Mouse (Mus musculus) gastrocnemius, adult 2 months (tissue): ENCODE measurements at regions not wholly inside any gene's neighbourhood (a gene's known extent, or its start where the extent isn't known, plus 50 kb on each side); places are given as distances from the start of the nearest gene placed in this dataset.

Experiments
- DNase-seq: peaks from one replicate; pipeline ENCODE4 v3.0.0; 2022
- H3K27ac ChIP-seq: fragments of 200-600 bp; 2 replicates; pipeline ENCODE4 v1.8.1; 2022; ENCODE audit warnings: mild to moderate bottlenecking
- H3K4me3 ChIP-seq: fragments of 200-600 bp; 2 replicates; pipeline ENCODE4 v1.8.1; 2022; ENCODE audit warnings: mild to moderate bottlenecking, moderate library complexity
- CTCF ChIP-seq: fragments of 200-600 bp; IDR thresholded peaks from 2 replicates; pipeline ENCODE4 v1.8.1; 2022; ENCODE audit warnings: antibody characterized with exemption, mild to moderate bottlenecking, moderate library complexity
- intact Hi-C: fragments of 180-260 bp; cut with DNase I; formaldehyde crosslinking; loops from one replicate; pipeline ENCODE4 v1.15.1; 2025

DNA sequence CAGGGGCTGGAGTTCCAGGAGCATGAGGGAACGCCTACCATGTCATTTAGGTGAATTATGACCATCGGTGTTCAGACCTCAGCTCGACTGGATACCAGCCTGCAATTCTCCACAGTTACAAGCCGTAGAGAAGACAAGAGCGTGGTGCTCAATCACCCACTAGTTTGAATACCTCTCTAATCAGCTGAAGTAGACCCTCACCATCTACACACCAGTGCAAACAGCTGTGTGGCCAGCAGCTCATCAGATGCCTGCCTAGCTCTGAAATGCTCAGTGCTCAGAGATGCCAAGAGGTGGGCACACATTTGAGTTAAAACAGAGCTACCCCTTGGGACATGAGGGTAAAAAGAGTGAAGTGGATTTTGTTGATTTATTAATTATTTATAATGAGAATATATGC is 660.2 kb downstream of the Magi1 start:
- intact Hi-C loops: no loop called here
- no peak for DNase-seq
- H3K4me3 ChIP-seq: no peak overlapping the region
- no peak for TF ChIP-seq CTCF
- H3K27ac ChIP-seq: no peak overlapping the region

DNA sequence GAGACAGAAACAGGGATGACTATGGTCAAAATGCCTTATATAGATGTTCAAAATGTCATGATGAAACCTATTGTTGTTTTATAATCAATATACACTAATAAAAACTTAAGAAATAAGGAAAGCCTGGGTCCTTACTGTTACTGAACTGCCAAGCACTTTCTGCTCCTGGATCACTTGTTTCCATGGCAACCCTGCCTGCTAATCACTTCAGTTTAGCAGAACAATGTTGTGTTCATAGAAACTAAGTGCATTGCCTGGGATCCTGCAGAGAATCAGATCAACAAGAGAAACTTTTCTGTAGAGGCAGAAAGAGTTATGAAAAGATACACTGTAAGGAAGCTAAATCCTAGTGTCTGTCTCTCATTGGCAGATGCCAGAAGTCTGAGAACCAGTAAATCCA is 666.8 kb downstream of the Magi1 start:
- Histone ChIP-seq H3K27ac (no peak overlapping the region), H3K4me3 (no peak overlapping the region)
- TF ChIP-seq CTCF: no peak
- intact Hi-C loops: no loop called here
- DNase-seq: no peak

DNA sequence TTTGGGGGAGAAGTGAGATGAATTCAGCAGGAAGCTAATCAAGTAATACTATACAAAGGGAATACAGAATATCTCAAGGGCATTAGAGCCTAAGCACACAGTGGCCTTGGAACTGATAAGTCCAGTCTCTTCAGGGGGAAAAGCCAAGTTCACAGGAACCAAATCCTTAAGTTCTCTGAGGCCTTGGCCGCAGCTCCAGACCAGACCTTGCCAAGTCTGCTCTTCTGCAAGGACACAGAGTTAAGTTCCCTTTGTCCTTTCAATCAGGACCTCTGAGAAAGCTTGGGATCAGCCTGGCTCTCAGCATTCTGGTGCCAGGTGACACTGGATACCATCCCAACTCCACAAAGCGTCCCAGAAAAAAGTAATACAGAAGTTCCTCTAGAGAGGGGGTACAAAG is 657.1 kb upstream of the Adamts9 start:
- DNase-seq: peak; percentile 20
- no peak for TF ChIP-seq CTCF
- intact Hi-C loops: no loop called here
- no peak overlapping the region for H3K4me3 ChIP-seq
- H3K27ac ChIP-seq: no peak overlapping the region

DNA sequence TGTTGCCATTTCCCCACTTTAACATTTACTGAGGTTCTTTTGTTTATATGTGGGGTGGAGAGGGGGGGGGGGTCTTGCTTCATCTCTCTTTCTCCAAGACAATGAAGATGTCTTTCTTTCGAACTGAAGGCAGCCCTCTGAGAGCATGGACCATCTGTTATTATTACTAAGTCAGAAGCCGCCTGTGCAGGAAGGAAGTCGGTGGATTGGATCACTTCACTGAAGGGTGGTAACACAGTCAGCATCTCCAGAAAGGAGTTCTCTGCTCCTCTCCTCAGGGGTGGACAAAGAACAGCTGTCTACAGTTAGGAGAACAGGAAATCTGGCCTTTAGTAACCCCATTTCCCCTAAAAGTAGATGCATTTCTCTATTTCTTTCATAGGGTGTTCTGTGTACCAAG is 656.1 kb upstream of the Adamts9 start:
- no peak for TF ChIP-seq CTCF
- no peak overlapping the region for H3K4me3 ChIP-seq
- intact Hi-C loops: no loop called here
- DNase-seq: no peak
- no peak overlapping the region for H3K27ac ChIP-seq

DNA sequence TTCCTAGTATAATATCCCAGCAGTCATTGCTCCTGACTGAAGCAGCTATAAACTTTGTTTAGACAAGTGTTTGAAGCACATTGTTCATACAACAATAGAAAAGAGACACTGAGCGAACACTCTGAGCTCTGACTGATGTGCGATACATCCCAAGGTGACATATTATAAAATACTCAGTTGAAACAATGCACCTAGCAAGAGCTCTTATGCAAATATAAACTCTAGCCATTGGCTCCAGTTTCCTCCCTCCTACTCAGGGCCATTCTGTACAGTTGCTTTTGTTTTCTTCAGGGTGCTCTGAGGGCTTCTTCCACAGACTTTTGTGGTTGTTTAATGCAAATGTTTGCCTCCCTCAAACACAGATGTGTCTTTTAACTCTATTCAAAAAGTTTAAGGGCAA is 646.6 kb upstream of the Adamts9 start:
- no peak for TF ChIP-seq CTCF
- H3K4me3 ChIP-seq: no peak overlapping the region
- no peak for DNase-seq
- H3K27ac ChIP-seq: no peak overlapping the region
- intact Hi-C loops: no loop called here

DNA sequence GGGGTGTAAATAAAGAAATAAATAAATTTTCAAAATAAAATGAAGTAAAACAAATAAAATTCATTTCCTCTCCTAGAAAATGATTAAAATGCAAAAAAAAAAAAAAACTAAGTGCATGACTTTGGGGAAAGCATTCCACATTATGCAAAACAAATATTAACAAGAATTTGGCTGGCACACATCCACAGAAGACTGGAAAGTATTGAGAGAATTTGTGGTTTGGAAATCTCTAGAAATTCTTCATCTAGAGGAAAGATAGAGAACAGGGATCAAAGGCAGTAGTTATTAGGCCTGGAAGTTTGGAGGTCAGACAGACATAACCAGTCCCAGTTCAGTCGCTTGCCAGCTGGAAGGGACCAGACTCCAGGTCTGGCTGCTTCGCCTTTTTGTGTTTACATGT is 643.6 kb upstream of the Adamts9 start:
- TF ChIP-seq CTCF: no peak
- intact Hi-C loops: no loop called here
- Histone ChIP-seq H3K27ac (no peak overlapping the region), H3K4me3 (no peak overlapping the region)
- no peak for DNase-seq

DNA sequence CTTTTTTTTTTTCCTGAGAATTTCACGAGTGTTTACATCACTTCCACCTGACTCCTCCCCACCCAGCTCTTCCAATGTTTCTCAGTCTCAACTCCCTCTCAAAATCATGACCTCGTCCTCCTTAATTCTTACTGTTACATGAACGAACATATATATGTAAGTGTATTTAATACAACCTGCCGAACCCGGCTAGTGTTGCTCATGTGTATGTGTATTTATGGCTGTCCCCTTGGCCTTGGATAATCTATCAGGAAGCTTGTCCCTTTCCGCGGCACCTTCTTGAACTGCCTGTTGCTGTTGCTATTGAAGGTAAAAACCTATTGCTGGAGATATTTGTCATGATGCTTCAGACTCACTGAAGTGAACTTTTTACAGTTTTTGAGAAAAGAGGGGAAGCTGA is 637.8 kb upstream of the Adamts9 start:
- TF ChIP-seq CTCF: no peak
- intact Hi-C loops: no loop called here
- DNase-seq: no peak
- Histone ChIP-seq H3K27ac (no peak overlapping the region), H3K4me3 (no peak overlapping the region)

DNA sequence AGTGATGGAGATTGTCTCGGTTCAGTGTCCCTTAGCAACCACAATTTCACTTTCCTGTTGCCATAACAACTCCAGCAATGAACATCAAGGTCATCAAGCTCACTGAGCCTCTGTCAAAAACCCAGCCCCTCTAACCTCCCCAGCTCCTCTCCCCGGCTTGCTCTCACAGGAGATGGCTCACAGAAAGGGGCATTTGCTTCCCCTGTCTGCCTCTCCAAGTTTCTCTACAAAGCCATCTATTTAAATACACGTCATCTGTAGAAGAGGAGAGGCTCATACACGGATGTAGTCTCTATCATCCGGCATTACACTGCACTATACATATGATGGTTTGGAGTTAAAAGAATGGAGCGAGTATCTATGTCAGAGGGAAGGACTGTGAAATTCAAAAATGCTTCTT is 637.4 kb upstream of the Adamts9 start:
- no peak for DNase-seq
- no peak for TF ChIP-seq CTCF

DNA sequence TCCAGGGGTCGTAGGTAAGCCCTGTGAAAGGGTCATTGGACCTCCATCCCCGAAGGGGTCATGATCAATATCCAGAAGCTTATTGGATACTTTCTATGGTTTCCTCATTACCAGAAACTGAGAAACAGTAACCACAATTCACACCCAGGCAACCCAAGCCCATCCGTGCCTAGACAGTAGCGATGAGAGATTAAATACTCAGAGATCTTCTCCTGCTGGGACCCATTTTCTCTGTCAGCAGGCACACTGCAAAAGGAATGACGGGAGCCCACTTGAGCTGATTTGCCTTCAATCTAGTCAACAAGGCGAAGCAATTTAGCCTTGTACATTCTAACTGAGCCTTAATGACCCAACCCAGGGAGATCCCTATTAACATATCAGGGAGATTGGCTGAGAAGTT is 632.0 kb upstream of the Adamts9 start:
- no peak for TF ChIP-seq CTCF
- no peak for DNase-seq
- Histone ChIP-seq H3K27ac (no peak overlapping the region), H3K4me3 (no peak overlapping the region)
- intact Hi-C loops: no loop called here

More for the DNA sequence above, 637.4 kb upstream of the Adamts9 start:
- no peak overlapping the region for H3K27ac ChIP-seq
- intact Hi-C loops: no loop called here
- no peak overlapping the region for H3K4me3 ChIP-seq

DNA sequence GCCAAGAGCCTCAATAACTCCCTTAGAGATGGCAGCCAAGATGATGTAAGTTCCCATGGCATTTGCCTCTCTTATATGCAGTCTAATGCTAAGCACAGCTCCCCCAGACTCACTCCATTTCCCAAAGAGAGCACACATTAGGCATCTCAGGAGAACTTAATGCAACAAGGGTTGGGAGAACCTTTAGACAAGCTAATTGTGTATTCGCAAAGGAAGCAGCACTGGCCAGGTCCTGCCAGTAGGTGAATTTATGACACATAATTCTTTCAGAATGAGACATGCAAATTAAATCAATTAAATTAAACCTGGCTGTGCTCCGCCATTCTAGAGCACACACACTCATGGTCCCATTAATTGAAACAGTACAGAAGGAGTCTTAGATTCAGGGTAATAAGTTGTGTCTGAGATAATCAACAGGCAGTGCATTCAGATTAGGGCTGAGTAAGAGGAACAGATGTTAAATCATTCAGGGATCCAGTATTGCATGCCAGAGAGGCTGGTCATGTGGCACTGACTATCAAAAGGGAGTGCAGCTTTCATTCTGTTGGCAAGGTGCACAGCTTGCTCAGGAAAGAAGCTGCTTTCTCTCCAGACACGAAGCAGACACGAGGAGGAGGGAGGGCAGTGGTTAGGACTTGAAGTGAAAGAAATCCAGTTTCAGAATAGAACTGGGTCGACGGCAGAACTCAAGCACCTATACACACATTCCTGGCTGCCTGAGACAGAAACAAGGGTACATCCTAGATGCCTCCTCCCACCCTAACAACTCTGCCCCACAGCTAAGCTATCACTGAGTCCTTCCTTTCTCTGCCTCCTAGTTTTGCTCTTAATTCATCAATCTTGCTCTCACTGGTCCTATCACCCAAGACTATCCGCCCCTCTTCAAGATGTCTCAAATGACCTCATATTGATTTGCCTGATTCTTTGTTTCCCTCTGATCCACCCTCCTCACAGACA is 630.7 kb upstream of the Adamts9 start:
- Histone ChIP-seq H3K27ac (peak overlapping the region; percentile 28; the same call in 1 of the 2 replicates), H3K4me3 (peak overlapping the region; percentile 3)
- no peak for TF ChIP-seq CTCF
- intact Hi-C loops: no loop called here
- peak; percentile 36 for DNase-seq

DNA sequence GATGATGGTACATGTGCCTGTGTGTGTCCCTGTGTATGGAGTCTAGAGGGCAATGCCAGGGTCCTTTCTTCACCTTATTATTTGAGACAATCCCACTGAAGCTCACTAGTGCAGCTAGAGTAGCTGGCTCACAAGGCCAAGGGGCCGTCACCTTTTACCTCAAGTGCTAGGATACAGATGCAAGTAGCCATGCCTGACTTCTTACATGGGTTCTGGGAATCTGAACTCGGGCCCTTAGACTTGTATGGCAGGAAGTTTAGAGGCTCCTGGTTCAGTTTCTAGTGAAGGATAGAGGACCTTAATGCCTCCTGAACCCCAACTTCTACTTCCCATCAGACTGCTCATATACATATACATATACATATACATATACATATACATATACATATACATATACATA is 626.6 kb upstream of the Adamts9 start:
- intact Hi-C loops: no loop called here

DNA sequence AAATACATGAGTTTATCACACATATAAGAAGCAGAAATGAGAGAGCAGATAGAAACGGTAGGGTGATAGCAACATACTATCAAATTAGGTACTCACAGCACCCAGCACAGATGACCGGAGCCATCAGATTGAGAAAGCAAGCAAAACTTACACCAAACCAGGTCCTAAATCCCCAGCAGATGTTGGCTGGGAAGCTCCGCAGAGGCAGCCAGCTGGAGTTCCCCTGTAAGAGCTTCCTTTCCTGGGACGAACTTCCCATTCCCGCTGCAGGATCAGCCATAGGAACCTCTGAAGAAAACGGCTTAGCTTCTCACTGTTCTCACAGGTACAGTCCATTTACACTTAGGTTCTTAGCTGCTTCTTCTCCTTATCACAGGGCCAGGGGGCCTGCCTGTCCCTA is 625.9 kb upstream of the Adamts9 start:
- H3K27ac ChIP-seq: no peak overlapping the region
- H3K4me3 ChIP-seq: no peak overlapping the region
- intact Hi-C loops: no loop called here
- TF ChIP-seq CTCF: no peak
- peak; percentile 19 for DNase-seq

More for the DNA sequence above, 626.6 kb upstream of the Adamts9 start:
- Histone ChIP-seq H3K4me3 (no peak overlapping the region), H3K27ac (no peak overlapping the region)
- DNase-seq: no peak
- no peak for TF ChIP-seq CTCF

DNA sequence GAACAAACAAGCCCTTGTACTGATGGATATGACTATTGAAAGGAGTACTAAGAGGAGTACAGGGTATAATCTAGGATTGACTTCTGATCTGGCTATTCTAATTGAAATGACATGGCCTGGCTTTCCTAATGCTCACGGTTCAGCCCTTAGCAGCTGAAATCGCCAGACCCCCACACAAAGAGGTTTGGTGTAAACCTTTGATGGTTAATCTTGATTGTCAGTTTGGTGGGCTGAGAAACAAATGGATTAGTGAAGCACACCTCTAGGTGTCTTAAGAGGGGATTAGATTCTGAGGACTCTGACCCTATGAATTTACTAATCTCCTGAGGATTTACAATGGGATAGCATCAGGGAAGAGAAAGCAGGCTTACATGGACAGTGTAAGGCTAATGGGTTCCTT is 623.4 kb upstream of the Adamts9 start:
- no peak for TF ChIP-seq CTCF
- no peak for DNase-seq
- Histone ChIP-seq H3K4me3 (no peak overlapping the region), H3K27ac (no peak overlapping the region)
- intact Hi-C loops: no loop called here

DNA sequence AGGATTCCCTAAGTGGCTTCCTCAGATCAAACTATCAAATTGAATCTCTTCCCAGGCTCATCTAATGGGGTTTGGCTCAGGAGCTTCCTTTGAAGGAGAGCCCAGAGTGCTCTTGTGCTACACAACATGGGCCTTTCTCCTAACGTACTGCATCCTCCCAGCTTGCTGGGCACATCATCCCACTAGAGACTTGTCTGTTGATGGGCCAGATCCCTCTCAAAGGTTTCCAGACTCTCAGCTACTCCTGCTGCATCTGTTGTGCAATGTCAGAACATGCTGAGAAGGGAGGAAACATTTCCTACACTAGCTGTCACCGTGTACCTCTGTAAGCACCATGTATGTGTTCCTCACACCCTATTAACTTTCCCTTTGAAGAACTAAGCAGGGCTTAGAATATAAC is 605.0 kb upstream of the Adamts9 start:
- Histone ChIP-seq H3K4me3 (no peak overlapping the region), H3K27ac (no peak overlapping the region)
- intact Hi-C loops: no loop called here
- peak; percentile 50 for DNase-seq
- no peak for TF ChIP-seq CTCF
